Mouse (Mus musculus) WW6 (cell line): ENCODE measurements around the gene Pus7.
"Not testable (repeated sequence)": the region's sequence is repeated elsewhere in the genome, so short reads cannot be mapped to it uniquely, and the experiment has no call there.

Experiments
- DNase-seq: peaks from one replicate; pipeline ENCODE4 v3.0.0-alpha.2; 2013; ENCODE audit warnings: low read depth, low spot score

Gene Pus7

DNA sequence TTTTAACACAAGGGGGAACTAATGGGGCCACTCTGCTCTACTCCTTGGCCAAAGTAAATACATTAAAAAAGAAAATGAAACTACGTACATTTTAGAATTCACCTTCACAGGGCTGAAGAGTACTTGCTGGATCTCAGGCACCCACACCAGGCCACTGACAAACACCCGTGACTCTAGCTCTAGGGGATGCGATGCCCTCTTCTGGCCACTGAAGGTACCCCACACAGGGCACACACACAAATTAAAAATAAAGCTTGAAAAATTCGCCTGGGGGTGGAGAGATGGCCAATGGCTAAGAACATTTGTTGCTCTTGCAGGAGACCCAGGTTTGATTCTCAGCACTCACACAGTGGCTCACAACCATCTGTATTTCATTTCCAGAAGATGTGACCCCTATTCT is 27.1 kb downstream of the Pus7 start:
- DNase-seq: no peak

DNA sequence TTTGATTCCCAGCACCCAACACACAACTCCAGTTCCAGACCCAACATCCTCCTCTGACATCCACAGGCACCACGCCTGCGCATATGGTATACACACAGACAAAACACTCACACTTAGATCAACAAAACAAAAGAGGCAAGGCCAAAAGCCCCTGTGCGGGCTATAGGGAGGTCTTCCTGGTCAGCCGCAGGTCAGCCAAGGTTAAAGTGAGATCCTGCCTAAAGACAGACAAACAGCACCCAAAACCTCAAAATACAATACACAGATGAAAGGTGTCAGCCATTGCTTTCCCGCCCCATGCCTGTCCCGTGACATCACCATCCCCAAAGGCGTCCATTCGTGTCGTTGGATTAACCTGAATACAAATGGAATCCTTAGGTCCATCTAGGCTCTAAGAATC is 27.9 kb downstream of the Pus7 start:
- no peak for DNase-seq

DNA sequence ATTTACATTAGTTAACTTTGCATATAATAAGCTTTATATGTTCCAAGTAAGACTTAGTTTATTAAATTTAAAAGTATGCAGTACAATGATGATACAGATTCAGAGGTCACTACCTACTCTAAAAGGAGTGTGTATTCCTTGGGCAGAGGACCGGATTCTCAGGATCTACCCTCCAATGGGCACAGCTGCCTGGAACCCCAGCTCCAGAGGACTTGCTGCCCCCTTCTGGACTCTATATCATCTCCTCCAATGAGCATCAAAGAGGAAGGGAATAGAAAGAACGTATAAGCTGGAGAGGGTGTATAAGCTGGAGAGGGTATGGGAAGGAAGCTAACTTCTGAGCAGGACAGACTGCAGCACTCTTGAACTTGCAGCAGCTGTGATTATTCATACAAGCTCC is 33.6 kb downstream of the Pus7 start:
- DNase-seq: no peak

DNA sequence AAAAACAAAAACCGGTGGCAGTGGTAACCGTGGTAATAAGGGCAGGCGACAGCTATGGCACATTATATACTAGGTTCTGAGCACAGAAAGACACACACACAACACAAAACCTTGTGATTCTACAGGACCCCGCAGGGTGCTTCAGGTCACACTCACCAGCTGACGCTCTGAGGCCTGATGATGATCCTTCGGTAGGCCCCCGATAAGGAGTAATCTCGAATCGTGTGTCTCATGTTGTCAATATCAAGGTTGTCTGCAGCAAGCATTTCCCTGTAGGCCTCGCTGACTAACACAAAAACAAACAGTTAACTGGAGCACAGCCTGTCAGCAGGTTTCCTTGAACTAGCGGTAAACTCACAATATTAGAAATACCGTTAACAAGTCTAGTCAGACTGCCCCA is 40.2 kb downstream of the Pus7 start:
- DNase-seq: no peak

DNA sequence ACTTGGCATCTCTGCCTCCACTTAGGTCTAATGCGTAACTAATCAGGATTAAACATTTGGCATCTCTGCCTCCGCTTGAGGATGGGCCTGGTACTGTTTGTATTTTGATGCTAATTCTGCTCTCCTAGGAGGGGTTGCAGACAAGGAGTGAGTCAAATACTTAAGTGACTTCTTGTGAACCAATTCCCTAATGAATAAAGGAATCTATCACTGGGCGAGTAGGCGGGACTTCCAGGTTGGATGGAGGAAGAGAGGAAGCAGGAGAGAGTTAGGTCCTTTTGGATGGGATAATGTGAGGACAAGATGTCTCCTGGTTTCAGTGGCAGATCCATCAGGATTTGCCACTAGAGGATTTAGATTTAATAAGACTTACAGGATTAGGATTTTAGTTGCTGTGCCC is 46.4 kb downstream of the Pus7 start:
- DNase-seq: no peak

DNA sequence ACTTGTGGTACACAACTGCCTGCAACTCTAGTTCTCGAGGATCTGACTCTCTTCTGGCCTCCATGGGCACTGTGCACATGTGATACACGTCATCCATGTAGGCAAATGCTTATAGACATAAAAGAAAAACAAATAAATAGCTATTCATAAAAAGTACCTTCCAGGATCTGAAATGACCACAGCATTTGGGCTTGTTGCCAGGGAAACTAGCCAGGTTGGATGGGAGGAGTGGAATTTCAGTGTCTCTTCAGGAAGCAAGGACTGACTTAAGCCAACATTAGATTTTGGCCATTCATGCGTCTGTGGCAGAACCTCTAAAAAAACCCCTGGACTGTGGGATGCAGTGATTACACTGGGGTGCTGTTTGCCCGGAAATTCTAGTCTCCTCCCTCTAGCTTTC is 47.1 kb downstream of the Pus7 start:
- DNase-seq: no peak

DNA sequence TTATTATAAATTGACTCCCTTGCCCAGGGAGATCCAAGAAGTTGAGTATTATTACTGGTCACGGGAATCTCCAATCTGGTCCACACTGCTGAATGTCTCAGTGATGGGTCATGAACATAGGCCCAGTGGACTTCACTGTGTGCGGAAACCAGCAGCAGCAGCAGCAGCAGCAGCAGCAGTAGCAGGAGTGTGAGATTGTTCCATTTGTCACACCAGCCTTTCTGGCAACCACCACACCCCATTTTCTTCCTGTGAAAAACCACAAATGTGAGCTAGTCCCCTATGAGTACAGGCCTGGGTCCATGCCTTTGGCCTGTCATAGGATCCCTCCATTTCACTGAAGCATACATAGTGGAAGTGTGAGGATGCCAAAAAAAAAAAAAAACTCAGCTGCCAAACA is 61.6 kb downstream of the Pus7 start:
- DNase-seq: no peak

DNA sequence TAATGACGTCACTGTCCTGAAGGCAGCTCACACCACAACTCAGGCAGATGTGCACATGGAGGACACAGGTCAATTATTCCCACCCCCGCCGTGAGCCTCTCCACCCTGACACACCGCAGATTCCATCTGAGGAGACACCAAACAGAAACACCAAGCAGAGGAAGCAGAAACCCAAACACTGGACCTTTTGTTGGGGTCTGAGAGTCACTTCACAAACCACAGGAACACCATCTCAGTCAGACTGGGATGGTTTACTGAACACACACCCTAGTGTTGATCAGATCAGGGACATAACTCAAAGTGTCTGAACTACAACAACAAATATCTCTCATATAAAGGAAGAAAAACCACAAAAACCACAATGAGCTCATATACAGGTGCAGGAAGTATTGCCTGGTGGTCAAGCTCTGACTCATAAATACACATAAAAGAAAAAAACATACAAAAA is 64.6 kb downstream of the Pus7 start:
- DNase-seq: no peak

DNA sequence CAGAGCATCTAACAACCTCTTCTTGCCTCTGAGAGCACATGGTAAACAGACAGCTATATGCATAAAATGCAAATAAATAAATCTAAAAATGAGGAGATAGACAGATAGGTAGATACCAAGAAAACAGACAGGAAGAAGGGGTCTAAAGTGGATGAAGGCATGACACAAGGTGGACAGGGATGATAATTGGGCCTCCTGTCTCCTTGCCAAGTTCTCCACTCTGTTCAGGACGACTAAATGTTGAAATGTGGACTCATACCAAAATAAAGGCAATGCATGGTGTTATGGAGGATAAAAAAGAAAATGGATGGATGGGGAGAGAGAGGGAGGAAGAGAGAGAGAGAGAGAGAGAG is 65.4 kb downstream of the Pus7 start:
- DNase-seq: no peak

DNA sequence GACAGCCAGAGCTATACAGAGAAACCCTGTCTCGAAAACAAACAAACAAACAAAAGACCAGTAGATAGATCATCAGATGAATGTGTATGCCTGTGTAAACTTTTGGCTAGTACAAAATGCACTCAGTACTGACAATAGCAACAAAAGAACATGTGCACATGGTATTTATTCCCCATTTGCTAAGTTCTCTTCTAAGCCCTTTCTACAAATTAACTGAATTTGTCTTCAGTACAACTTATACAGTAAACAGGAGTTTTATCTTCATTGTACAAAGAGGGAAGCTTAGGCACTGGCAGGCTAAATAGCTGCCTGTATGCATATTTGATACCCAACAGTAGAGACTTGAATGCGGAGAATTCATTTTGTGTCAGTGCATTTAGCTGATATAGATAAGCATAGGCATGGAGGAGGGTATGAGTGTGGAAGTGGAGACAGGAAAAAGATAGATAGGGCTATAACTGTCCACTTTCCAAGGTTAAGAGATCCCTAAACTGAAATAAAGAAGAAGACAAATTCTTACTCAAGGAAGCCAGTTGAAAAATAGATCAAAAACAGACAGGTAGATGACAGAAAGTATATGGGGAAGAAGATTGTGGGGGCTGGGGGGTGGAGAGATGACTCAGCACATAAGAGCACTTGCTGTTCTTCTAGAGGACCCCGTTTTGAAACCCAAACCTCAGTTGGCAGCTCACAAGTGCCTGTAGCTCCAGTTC is 65.9 kb downstream of the Pus7 start:
- no peak for DNase-seq

DNA sequence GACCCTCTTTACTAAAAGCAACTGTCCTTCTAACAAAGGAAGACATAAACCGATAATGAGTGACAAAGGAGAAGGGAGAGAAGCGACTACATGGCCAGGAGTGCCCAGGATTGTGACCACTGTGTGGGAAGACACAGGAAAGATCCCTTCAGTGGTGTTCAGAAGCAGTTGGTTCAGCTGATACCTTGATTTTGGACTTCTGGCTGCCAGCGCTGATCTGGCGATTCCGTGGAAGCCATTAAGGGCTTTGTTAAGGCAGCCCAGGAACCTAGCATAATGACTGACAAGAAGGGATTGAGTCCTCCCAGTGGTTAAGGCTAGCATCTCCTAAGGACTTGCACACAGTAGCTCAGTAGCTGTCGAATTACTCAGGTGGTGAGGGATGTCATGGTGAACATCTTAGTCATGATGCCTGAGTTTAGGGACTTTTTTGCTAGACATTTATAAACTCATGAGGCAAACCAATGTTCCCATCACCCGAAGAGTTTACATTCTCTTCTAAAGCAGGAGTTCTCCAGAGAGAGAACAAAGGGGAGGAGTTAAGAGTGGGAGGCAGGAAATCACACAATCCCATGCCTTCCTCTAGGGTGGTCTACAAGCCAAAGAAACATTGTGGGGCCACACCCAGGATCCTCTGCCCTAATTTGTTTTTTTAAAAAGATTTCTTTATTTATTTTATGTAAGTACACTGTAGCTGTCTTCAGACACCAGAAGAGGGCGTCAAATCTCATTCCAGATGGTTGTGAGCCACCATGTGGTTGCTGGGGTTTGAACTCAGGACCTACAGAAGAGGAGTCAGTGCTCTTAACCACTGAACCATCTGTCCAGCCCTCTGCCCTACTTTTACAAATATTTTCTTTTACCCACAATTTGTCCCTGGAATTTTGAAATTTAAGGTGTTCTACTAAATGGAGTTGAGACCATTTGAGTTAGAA is 69.8 kb downstream of the Pus7 start:
- DNase-seq: no peak

DNA sequence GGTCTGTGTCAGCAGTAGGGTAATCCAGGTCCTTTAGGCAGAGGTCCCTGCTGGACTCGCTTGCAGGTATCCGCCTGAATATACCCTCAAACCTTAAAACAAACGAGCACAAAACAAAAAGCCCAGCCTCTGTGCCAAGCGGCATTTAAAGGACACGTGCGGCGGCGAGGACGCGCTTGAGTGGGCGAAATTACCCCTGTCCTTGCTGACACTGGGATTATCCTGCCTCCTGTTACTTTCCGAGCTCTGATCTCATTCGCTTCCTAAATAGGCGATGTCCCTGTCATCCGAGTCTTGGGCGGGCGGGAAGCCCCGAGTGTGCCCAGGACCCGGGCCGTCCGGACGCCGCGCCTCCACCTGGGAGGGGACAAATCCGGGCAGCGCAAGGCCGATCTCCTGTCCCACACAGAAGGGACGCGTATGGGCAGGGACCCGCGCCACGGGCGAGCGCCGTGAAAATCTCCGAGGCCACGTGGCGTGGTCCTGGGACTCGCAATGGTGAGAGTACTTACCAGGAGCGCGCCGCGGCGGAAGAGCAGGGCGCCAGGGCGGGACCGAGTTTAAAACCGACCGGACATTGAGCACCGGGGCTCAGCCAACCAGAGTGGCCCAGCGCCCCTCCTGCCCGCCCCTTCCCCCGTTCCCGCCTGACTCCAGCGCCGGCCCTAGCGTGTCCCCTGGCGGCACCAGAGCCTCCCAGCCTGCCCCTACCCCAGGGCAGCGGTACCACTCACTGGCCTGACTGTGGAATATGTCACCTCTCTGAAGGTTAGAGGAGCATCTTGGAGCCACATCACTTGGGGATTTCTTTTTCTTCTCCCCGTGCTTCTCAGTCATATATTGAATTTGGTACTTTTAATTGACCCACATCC is 71.1 kb downstream of the Pus7 start:
- DNase-seq: peak; percentile 22

DNA sequence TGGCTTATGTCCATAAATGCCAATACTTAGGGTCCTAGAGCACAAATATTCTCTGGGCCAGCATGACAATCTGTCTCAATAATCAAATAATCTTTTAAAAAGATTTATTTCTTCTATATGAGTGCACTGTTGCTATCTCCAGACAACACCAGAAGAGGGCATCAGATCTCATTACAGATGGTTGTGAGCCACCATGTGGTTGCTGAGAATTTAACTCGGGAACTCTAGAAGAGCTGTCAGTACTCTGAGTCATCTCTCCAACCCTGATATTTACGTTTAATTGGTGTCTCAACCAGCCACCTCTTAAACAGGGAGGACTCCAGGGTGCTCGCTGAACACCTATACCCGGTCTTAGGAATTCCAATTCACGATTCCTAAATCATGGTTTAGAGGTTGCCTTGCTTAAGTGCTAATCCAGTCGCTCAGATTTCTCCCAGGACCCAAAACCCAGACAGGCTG is 71.8 kb downstream of the Pus7 start:
- not testable (repeated sequence) for DNase-seq

DNA sequence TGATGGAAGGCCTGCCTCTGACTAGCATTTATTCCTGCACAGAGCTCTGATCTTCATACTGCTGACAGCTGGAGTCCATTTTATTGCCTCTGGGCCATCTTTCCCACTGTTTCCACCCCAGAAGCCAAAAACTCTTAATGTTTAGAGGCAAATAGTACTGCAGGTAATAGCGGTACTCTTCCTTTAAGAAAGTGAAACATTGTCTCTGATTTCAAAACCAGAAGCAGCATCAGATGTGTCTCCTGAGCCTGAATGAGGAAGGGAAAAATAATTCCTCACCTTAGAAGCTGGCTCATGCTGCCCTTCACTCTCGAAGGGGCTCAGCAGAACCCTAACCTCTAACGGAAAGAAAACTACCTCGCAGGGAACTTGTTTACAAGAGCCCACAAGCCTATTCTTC is 72.3 kb downstream of the Pus7 start:
- DNase-seq: no peak

DNA sequence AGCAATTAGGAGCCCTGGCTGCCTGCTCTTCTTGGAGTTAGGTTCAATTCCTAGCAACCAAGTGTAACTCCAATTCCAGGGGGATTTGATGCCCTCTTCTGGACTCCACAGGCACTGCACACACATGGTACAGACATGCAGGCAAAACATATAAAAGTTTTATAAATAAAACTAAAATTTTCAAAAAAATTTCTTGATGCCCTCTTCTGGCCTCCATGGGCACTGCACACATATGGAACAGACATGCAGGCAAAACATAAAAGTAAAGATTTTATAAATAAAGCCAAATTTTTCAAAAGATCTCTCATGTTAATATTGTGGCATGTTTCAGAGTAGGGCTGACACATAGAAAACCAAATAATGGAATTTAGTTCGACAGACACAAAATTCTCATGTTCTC is 73.8 kb downstream of the Pus7 start:
- DNase-seq: no peak

DNA sequence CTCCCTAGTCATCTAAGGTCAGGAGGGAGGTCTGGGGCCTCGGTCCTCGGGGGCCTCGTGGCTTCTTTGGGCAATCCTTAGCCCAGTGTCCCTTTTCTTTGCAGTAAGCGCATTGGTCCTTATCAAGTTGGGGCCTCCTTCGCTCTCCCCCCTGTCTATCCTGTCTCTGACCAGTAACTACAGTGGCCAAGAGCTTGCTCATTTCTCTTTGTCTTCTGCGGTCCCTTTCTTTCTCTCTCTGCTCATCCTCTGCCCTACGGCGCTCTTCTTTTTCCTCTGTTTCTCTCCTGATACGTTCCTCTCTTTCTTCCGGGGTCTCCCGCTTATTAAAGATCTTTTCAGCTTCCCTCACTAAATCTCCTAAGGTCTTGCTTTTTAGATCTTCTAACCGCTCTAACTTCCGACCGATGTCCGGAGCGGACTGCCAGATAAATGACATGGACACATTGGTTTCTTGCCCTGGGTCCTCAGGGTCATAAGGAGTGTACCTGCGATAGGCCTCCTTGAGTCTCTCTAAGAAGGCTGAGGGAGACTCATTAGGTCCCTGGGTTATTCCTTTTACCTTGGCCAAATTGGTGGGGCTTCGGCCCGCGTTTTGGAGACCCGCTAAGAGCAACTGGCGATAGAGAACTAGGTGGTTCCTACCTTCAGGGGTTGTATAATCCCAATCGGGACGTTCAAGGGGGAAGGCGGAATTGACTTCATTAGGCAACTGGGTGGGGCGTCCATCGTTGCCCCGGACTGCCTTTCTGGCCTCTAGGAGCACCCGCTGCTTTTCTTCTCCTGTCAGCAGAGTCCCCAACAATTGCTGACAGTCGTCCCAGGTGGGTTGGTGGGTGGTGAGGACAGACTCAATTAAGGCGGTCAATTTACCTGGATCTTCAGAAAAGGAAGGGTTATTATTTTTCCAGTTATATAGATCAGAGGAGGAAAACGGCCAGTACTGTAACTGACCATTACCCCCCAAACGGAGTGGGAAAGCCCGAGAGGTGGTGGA is 76.6 kb downstream of the Pus7 start:
- DNase-seq: not testable (repeated sequence)

DNA sequence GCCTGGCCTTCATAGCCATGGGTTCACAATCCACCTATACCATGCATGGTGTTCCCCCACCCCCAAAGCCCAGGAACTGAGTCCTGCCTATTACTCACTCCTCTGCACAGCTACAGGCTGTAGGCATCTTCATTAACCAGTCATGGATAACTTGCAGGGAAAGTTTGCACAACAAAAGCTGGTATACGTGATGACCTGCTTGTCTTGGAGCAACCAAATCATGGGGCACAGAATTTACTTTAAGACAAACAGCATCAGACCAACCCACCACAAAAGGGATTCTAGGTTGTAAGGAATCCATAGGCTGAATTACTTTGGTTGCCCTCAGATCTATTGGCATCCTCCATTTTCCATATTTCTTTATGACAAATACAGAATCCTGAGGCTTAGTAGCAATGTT is 86.1 kb downstream of the Pus7 start:
- DNase-seq: no peak
